Mouse (Mus musculus): ENCODE measurements around the gene Cxcr5. TPM values are rescaled to one million over a fixed set of nuclear protein-coding genes. Genes with fewer than 3 reads are reported as not detected.

The Cxcr5 gene
- polyA plus RNA-seq, 1 experiment from 2014 or later: 0.05 TPM

DNA sequence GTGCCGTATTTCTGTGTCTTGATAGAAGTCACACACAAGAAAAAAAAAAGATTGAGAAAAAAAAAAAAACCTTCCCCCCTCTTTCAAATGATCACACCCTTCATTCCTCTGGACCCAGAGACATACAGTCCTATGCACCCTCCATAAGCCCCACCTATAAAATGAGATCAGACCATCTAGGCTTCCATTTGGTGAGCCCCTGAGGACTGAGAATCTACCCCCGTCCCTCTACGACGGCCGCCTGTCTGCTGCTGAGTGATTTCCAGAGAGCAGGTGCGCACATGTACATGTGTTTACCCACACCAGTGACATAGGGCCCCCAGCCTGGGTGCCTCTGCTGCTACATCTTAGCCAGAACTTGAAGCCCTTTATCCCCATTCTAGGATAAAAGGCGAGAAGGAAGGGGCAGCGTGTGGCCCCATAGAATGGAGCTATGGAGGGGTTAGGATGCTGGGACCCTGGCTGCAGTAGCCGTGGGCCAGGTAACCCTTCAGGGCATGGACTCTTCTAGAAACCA, 51.3 kb downstream of the Cxcr5 start:
- H3K27me3 ChIP-seq (ENCODE audit: poor library complexity, severe bottlenecking): peaks cover 22% of the 10 kb centered on the region
- H3K27ac ChIP-seq: 0 out of 2 replicates have a peak overlapping the region, but pooled peaks have one; percentile 32
- DNase-seq (ENCODE audit: extremely low spot score, low spot score): no peak
- H3K4me3 ChIP-seq: peak overlapping the region; percentile 48
- 35% methylated on average over 9 of the region's 9 CpGs for WGBS
- peaks cover 42% of the 10 kb centered on the region for H3K4me1 ChIP-seq
- H3K9me3 ChIP-seq: no peaks in the 10 kb centered on the region
- H3K36me3 ChIP-seq (replicated peaks): peaks cover 41% of the 10 kb centered on the region

- peak overlapping the region; percentile 54 for H3K27ac ChIP-seq
Observed at GRCm38 (mm10) chr9:44509487-44510354, 52.0 kb downstream of the Cxcr5 start.

DNA sequence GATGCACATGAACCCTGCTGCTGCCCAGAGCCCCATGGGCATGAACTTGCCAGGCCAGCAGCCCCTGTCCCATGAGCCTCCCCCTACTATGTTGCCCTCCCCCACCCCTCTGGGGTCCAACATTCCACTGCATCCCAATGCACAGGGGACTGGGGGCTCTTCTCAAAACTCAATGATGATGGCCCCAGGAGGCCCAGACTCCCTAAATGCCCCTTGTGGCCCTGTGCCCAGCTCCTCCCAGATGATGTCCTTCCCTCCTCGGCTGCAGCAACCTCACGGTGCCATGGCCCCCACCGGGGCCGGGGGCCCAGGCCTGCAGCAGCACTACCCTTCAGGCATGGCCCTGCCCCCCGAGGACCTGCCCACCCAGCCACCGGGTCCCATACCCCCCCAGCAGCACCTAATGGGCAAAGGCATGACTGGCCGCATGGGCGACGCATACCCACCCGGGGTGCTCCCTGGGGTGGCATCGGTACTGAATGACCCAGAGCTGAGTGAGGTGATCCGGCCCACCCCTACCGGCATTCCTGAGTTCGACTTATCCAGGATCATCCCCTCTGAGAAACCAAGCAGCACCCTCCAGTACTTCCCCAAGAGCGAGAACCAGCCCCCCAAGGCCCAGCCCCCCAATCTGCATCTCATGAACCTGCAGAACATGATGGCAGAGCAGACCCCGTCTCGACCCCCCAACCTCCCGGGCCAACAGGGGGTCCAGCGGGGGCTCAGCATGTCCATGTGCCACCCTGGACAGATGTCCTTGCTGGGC, 52.8 kb downstream of the Cxcr5 start:
- no peaks in the 10 kb centered on the region for H3K9me3 ChIP-seq
- H3K36me3 ChIP-seq (replicated peaks): peaks cover 49% of the 10 kb centered on the region
- 81% methylated on average over 19 of the region's 19 CpGs for WGBS
- peaks cover 22% of the 10 kb centered on the region for H3K27me3 ChIP-seq (ENCODE audit: poor library complexity, severe bottlenecking)
- DNase-seq (ENCODE audit: extremely low spot score, low spot score): no peak
- H3K27ac ChIP-seq: peak overlapping the region; percentile 54; the same call in 1 of the 2 replicates
- H3K4me3 ChIP-seq: peak overlapping the region; percentile 48
- peaks cover 40% of the 10 kb centered on the region for H3K4me1 ChIP-seq

More at GRCm38 (mm10) chr9:44509487-44510354, 52.0 kb downstream of the Cxcr5 start:
- Histone ChIP-seq H3K4me1 (peaks cover 40% of the 10 kb centered on the region), H3K4me3 (peak overlapping the region; percentile 48), H3K9me3 (no peaks in the 10 kb centered on the region), H3K27me3 (ENCODE audit: poor library complexity, severe bottlenecking) (peaks cover 22% of the 10 kb centered on the region), H3K36me3 (replicated peaks) (peaks cover 47% of the 10 kb centered on the region)
- 14% methylated on average over 27 of the region's 27 CpGs for WGBS
- DNase-seq (ENCODE audit: extremely low spot score, low spot score): peak; percentile 71

- no peak for DNase-seq (ENCODE audit: extremely low spot score, low spot score)
- peaks cover 51% of the 10 kb centered on the region for H3K36me3 ChIP-seq (replicated peaks)
- no peak overlapping the region for H3K27ac ChIP-seq
- WGBS: 89% methylated on average over 18 of the region's 18 CpGs
- no peaks in the 10 kb centered on the region for H3K9me3 ChIP-seq
- peaks cover 40% of the 10 kb centered on the region for H3K4me1 ChIP-seq
- no peak overlapping the region for H3K4me3 ChIP-seq
- H3K27me3 ChIP-seq (ENCODE audit: poor library complexity, severe bottlenecking): peaks cover 22% of the 10 kb centered on the region
Observed at GRCm38 (mm10) chr9:44508124-44508619, 53.5 kb downstream of the Cxcr5 start.

DNA sequence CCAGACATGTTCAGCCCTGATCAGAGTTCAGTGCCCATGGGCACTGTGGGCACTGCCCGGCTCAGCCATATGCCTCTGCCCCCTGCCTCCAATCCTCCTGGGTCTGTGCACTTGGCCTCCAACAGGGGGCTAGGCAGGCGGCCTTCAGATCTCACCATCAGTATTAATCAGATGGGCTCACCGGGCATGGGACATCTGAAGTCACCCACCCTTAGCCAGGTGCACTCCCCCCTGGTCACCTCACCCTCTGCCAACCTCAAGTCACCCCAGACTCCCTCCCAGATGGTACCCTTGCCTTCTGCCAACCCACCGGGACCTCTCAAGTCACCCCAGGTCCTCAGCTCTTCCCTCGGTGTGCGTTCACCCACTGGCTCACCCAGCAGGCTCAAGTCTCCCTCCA, 54.3 kb downstream of the Cxcr5 start:
- 93% methylated on average over 6 of the region's 6 CpGs for WGBS
- no peak overlapping the region for H3K4me3 ChIP-seq
- no peak overlapping the region for H3K27ac ChIP-seq
- peaks cover 22% of the 10 kb centered on the region for H3K27me3 ChIP-seq (ENCODE audit: poor library complexity, severe bottlenecking)
- peaks cover 40% of the 10 kb centered on the region for H3K4me1 ChIP-seq
- H3K36me3 ChIP-seq (replicated peaks): peaks cover 55% of the 10 kb centered on the region
- DNase-seq (ENCODE audit: extremely low spot score, low spot score): no peak
- no peaks in the 10 kb centered on the region for H3K9me3 ChIP-seq

- Histone ChIP-seq H3K4me1 (peaks cover 45% of the 10 kb centered on the region), H3K9me3 (no peaks in the 10 kb centered on the region), H3K27ac (0 out of 2 replicates have a peak overlapping the region, but pooled peaks have one; percentile 36), H3K36me3 (replicated peaks) (peaks cover 57% of the 10 kb centered on the region), H3K27me3 (ENCODE audit: poor library complexity, severe bottlenecking) (peaks cover 24% of the 10 kb centered on the region), H3K4me3 (no peak overlapping the region)
- WGBS: 94% methylated on average over 13 of the region's 13 CpGs
- DNase-seq (ENCODE audit: extremely low spot score, low spot score): no peak
Observed at GRCm38 (mm10) chr9:44506566-44506965, 55.1 kb downstream of the Cxcr5 start.

GRCm38 (mm10) chr9:44505824-44506467, 55.7 kb downstream of the Cxcr5 start:
- Histone ChIP-seq H3K27me3 (ENCODE audit: poor library complexity, severe bottlenecking) (peaks cover 28% of the 10 kb centered on the region), H3K27ac (peak overlapping the region; percentile 36; the same call in 1 of the 2 replicates), H3K4me1 (peaks cover 47% of the 10 kb centered on the region), H3K4me3 (0 out of 2 replicates have a peak overlapping the region, but pooled peaks have one; percentile 10), H3K9me3 (no peaks in the 10 kb centered on the region), H3K36me3 (replicated peaks) (peaks cover 63% of the 10 kb centered on the region)
- 61% methylated on average over 23 of the region's 23 CpGs for WGBS
- no peak for DNase-seq (ENCODE audit: extremely low spot score, low spot score)

DNA sequence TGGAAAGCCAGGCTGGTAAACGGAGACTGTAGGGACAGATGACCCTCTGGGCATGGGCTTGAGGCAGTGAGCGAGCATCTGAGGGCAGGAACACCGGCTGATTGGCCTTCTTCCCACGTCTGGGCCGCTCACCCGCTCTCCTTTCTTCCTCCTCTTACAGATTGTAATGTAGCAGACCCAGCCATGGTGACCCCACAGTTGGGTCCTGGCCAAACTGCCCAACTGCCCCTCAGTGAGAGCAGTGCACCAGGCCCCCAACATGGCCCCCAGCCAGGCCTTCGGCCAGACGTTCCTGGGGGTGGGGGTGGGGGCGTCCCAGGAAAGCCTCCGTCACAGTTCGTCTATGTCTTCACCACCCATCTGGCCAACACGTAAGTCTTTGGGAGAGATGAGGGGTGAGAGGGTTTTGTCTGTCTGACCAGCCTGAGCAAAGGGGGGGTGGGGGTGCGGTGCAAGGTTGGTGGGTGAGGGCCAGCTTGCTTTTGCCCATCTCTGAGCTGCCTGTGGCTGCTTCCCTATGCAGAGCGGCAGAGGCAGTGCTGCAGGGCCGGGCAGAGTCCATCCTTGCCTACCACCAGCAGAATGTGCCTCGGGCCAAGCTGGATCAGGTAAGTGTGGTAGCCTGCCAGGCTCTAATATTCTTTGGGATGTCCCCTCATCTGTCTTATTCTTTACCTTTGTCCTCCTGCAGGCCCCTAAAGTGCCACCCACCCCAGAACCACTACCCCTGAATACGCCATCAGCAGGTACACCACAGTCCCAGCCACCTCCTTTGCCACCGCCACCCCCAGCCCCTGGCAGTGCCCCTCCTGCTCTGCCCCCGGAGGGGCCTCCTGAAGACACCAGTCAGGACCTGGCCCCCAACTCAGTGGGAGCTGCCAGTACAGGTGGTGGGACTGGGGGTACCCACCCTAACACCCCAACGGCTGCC, 56.5 kb downstream of the Cxcr5 start:
- DNase-seq (ENCODE audit: extremely low spot score, low spot score): no peak
- 0 out of 2 replicates have a peak overlapping the region, but pooled peaks have one; percentile 36 for H3K27ac ChIP-seq
- peaks cover 30% of the 10 kb centered on the region for H3K27me3 ChIP-seq (ENCODE audit: poor library complexity, severe bottlenecking)
- peaks cover 48% of the 10 kb centered on the region for H3K4me1 ChIP-seq
- H3K9me3 ChIP-seq: no peaks in the 10 kb centered on the region
- H3K4me3 ChIP-seq: 0 out of 2 replicates have a peak overlapping the region, but pooled peaks have one; percentile 10
- H3K36me3 ChIP-seq (replicated peaks): peaks cover 67% of the 10 kb centered on the region
- WGBS: 83% methylated on average over 20 of the region's 20 CpGs

GRCm38 (mm10) chr9:44502006-44502405, 59.7 kb downstream of the Cxcr5 start:
- peak overlapping the region; percentile 89; the same call in 1 of the 2 replicates for H3K27ac ChIP-seq
- 2% methylated on average over 4 of the region's 4 CpGs for WGBS
- peak; percentile 83 for DNase-seq (ENCODE audit: extremely low spot score, low spot score)
- H3K27me3 ChIP-seq (ENCODE audit: poor library complexity, severe bottlenecking): peaks cover 23% of the 10 kb centered on the region
- H3K36me3 ChIP-seq (replicated peaks): peaks cover 43% of the 10 kb centered on the region
- no peaks in the 10 kb centered on the region for H3K9me3 ChIP-seq
- peak overlapping the region; percentile 29 for H3K4me3 ChIP-seq
- peaks cover 64% of the 10 kb centered on the region for H3K4me1 ChIP-seq

DNA sequence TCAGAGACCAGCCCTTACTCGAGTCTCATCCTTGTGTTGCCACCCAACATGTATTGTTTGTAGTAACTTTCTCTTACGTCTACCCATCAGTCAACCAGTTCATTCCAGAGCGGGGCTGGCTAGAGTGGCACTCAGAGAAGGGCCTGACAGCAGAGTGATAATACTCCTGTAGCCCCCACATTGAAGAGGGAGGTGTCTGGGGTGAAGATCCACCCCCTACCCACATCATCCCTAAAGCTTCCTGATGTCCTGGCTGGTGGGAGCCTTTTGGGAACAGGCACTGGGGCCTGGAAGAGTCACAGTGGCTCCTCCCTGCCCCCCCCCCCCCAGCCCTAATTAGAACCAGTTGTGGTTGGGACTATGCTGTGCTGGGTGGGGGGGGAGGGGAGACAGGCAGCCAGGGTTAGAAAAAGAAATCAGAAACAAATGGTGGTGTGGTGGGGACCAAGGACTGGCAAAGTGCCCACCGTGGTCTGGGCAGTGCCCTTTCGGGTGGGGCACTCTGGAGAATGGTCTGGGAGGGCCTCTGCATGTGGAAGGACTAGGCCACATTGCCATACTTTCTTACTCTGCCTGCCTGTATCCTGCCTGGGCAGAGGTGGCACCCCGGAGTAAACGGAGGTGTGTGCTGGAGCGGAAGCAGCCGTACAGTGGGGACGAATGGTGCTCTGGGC, 60.3 kb downstream of the Cxcr5 start:
- H3K27ac ChIP-seq: peak overlapping the region; percentile 89; the same call in 1 of the 2 replicates
- peak overlapping the region; percentile 29 for H3K4me3 ChIP-seq
- no peak for DNase-seq (ENCODE audit: extremely low spot score, low spot score)
- no peaks in the 10 kb centered on the region for H3K9me3 ChIP-seq
- H3K36me3 ChIP-seq (replicated peaks): peaks cover 36% of the 10 kb centered on the region
- 45% methylated on average over 10 of the region's 10 CpGs for whole genome bisulfite sequencing
- peaks cover 23% of the 10 kb centered on the region for H3K27me3 ChIP-seq (ENCODE audit: poor library complexity, severe bottlenecking)
- H3K4me1 ChIP-seq: peaks cover 67% of the 10 kb centered on the region
